Mouse (Mus musculus) midbrain, embryonic 15.5 days (tissue): Measurements from ENCODE around the gene Cdca7. TPM values are rescaled to one million over a fixed set of nuclear protein-coding genes. Genes with fewer than 3 reads are reported as not detected.

Source experiments
- ATAC-seq: fragments of 200-750 bp; cut with Nextera tagmentation; replicated peaks from 2 replicates; pipeline ENCODE4 v1.8.0; 2017; ENCODE audit warnings: moderate TSS enrichment
- H3K27ac ChIP-seq: fragments of 300-500 bp; sonication (generic); 2 replicates; pipeline ENCODE4 v1.5.1; 2015; ENCODE audit warnings: mild to moderate bottlenecking, inconsistent platforms
- H3K27me3 ChIP-seq: fragments of 300-500 bp; sonication (generic); replicated peaks from 2 replicates; pipeline ENCODE4 v1.6.1; 2015; ENCODE audit warnings: inconsistent platforms
- H3K36me3 ChIP-seq: fragments of 300-500 bp; sonication (generic); replicated peaks from 2 replicates; pipeline ENCODE4 v1.6.1; 2015; ENCODE audit warnings: inconsistent platforms
- H3K4me1 ChIP-seq: fragments of 300-500 bp; sonication (generic); 2 replicates; pipeline ENCODE4 v1.6.1; 2015; ENCODE audit warnings: inconsistent platforms
- H3K4me2 ChIP-seq: fragments of 300-500 bp; sonication (generic); 2 replicates; pipeline ENCODE4 v1.6.1; 2015; ENCODE audit warnings: inconsistent platforms, mild to moderate bottlenecking, moderate library complexity
- H3K4me3 ChIP-seq: fragments of 300-500 bp; sonication (generic); 2 replicates; pipeline ENCODE4 v1.5.1; 2015; ENCODE audit warnings: mild to moderate bottlenecking, inconsistent platforms
- H3K9ac ChIP-seq: fragments of 300-500 bp; sonication (generic); 2 replicates; pipeline ENCODE4 v1.6.1; 2015; ENCODE audit warnings: mild to moderate bottlenecking, inconsistent platforms
- H3K9me3 ChIP-seq: fragments of 300-500 bp; sonication (generic); 2 replicates; pipeline ENCODE4 v1.6.1; 2016; ENCODE audit warnings: inconsistent platforms
- WGBS: fragments of 180-500 bp; shearing (Covaris S2); methylation state at CpG from one replicate; pipeline ENCODE4 v1.1.7; 2015; ENCODE audit warnings: mixed read lengths; 5-methylcytosine and 5-hydroxymethylcytosine counted together
- polyA plus RNA-seq: library from polyadenylated mRNA; unstranded; fragments of >200 nt; fragmentation: Nextera tagmentation; extraction: Ambion mirVana; gene quantifications from 2 replicates; pipeline ENCODE4 v1.2.1, GENCODE M21; 2015

The Cdca7 gene
- 21.3 and 21.5 TPM in 2 replicates for polyA plus RNA-seq

- Histone ChIP-seq H3K9me3 (no peaks in the 10 kb centered on the region), H3K4me2 (peak within 1 kb of the TSS; percentile 98), H3K27ac (peak within 1 kb of the TSS; percentile 35), H3K4me3 (peak within 1 kb of the TSS; percentile 57), H3K9ac (peak within 1 kb of the TSS; percentile 42), H3K4me1 (peaks cover 29% of the 10 kb centered on the region), H3K27me3 (peaks cover 18% of the 10 kb centered on the region; the same call in 1 of the 2 replicates), H3K36me3 (no peaks in the 10 kb centered on the region)
- under 1% methylated on average over 58 of the region's 58 CpGs for WGBS
- peak; percentile 79 for ATAC-seq
These were observed at the start of gene Cdca7 for GRCm38 (mm10) chr2:72475797-72476485. Gene Cdca7, plus strand, starts transcription at chr2:72476159.

DNA sequence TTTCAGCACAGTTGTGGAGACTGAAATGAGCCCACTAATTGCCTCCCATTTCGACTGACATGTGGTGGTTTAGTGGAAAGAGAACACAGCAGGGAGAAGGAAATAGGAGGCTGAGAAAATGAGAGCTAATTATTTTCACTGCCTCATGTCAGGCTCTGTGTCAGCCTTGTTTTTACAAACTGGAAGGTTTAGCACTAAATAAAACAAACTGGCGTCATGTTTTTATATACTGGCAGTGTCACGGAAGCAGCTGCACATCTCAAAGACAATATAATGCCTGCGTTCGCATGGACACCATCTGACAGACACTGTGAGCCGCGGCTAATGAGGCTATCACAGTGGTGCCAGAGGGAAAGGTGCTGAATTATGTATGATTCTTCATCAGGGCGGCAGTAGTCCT, 49.2 kb upstream of the Cdca7 start:
- Histone ChIP-seq H3K36me3 (no peaks in the 10 kb centered on the region), H3K9me3 (no peaks in the 10 kb centered on the region), H3K9ac (0 out of 2 replicates have a peak overlapping the region, but pooled peaks have one; percentile 6), H3K27me3 (no peaks in the 10 kb centered on the region), H3K27ac (peak overlapping the region; percentile 75), H3K4me1 (peaks cover 39% of the 10 kb centered on the region), H3K4me3 (peak overlapping the region; percentile 22), H3K4me2 (peak overlapping the region; percentile 45)
- ATAC-seq = peak; percentile 97
- 7% methylated on average over 8 of the region's 8 CpGs for WGBS

DNA sequence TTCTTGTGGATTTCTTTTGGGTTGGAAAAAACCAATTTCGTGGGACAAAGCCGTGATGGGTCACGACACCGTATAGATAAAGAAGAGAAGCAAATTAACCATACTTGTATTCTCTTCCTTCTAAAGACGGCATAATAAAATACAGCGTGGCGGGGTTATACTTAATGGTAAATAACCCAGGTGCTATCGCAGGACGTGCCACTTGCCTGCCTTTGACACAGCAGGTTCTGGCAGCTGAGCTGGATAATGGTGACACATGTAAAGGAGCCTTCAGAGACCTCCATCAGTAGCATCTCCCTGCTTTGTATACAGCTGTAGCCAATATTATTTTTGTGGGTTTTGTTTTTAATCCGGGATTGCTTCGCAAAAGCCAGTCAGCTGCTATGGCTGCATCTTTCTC, 48.7 kb upstream of the Cdca7 start:
- Histone ChIP-seq H3K4me2 (peak overlapping the region; percentile 45), H3K27me3 (no peaks in the 10 kb centered on the region), H3K4me1 (peaks cover 39% of the 10 kb centered on the region), H3K9ac (no peak overlapping the region), H3K9me3 (0 out of 2 replicates have a peak, but pooled peaks cover 3% of the 10 kb centered on the region), H3K4me3 (peak overlapping the region; percentile 22), H3K36me3 (no peaks in the 10 kb centered on the region), H3K27ac (peak overlapping the region; percentile 75)
- WGBS = 24% methylated on average over 11 of the region's 11 CpGs
- ATAC-seq = peak; percentile 81

DNA sequence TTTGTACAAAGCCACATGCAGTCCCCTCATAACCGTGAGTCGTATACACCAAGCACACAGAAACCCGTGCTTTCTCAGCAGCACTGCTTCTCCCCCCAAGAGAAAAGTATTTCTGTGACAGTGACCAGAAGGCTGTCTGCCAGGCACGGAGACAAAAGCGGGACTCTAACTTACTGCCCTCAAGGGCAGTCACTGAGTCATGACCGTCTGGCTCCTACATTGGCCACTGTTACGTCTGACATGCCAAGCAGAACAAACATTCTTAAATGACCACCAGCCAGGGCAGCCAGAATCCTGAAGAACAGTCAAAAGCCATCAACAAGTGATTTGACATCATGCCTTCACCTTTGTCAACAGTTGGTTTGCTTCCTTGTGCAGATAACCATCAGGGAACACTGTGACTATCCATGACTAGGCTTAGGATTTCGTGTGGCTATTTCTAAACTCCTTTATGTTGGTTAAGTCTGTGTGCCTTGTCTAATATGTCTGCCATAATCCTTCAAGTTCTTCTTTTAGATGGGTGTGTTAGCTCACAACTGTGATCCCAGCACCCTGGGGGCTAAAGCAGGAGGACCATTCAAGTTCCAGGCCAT, 36.9 kb upstream of the Cdca7 start:
- Histone ChIP-seq H3K36me3 (no peaks in the 10 kb centered on the region), H3K9ac (no peak overlapping the region), H3K9me3 (no peaks in the 10 kb centered on the region), H3K27ac (no peak overlapping the region), H3K4me1 (peaks cover 3% of the 10 kb centered on the region; the same call in 1 of the 2 replicates), H3K4me2 (no peak overlapping the region), H3K4me3 (no peak overlapping the region), H3K27me3 (no peaks in the 10 kb centered on the region)
- WGBS = 80% methylated on average over 8 of the region's 8 CpGs
- ATAC-seq = no peak

- peak; percentile 65 for ATAC-seq
- Histone ChIP-seq H3K36me3 (no peaks in the 10 kb centered on the region), H3K9me3 (no peaks in the 10 kb centered on the region), H3K4me1 (peaks cover 3% of the 10 kb centered on the region; the same call in 1 of the 2 replicates), H3K4me3 (no peak overlapping the region), H3K27ac (no peak overlapping the region), H3K4me2 (no peak overlapping the region), H3K9ac (no peak overlapping the region), H3K27me3 (no peaks in the 10 kb centered on the region)
- WGBS = 47% methylated on average over 9 of the region's 9 CpGs
These were observed 34.9 kb upstream of the Cdca7 start for GRCm38 (mm10) chr2:72441010-72441409.

- H3K4me2 ChIP-seq = no peak overlapping the region
- H3K36me3 ChIP-seq = no peaks in the 10 kb centered on the region
- H3K4me1 ChIP-seq = peaks cover 3% of the 10 kb centered on the region; the same call in 1 of the 2 replicates
- H3K9ac ChIP-seq = no peak overlapping the region
- H3K27ac ChIP-seq = no peak overlapping the region
- ATAC-seq = no peak
- H3K27me3 ChIP-seq = no peaks in the 10 kb centered on the region
- H3K4me3 ChIP-seq = no peak overlapping the region
- 93% methylated on average over 6 of the region's 6 CpGs for WGBS
- H3K9me3 ChIP-seq = no peaks in the 10 kb centered on the region
These were observed 33.1 kb upstream of the Cdca7 start for GRCm38 (mm10) chr2:72442825-72443224.

- Histone ChIP-seq H3K4me1 (peaks cover 3% of the 10 kb centered on the region; the same call in 1 of the 2 replicates), H3K9me3 (no peaks in the 10 kb centered on the region), H3K36me3 (no peaks in the 10 kb centered on the region), H3K27me3 (no peaks in the 10 kb centered on the region), H3K27ac (no peak overlapping the region), H3K4me2 (no peak overlapping the region), H3K4me3 (no peak overlapping the region), H3K9ac (no peak overlapping the region)
- no peak for ATAC-seq
- WGBS = 88% methylated on average over 3 of the region's 3 CpGs
These were observed 32.0 kb upstream of the Cdca7 start for GRCm38 (mm10) chr2:72443960-72444359.

- no peaks in the 10 kb centered on the region for H3K27me3 ChIP-seq
- no peaks in the 10 kb centered on the region for H3K9me3 ChIP-seq
- no peak overlapping the region for H3K9ac ChIP-seq
- no peak overlapping the region for H3K4me2 ChIP-seq
- no peaks in the 10 kb centered on the region for H3K36me3 ChIP-seq
- ATAC-seq = no peak
- H3K4me3 ChIP-seq = no peak overlapping the region
- WGBS = 94% methylated on average over 3 of the region's 3 CpGs
- no peak overlapping the region for H3K27ac ChIP-seq
- no peaks in the 10 kb centered on the region; the same call in 1 of the 2 replicates for H3K4me1 ChIP-seq
These were observed 29.9 kb upstream of the Cdca7 start for GRCm38 (mm10) chr2:72446106-72446505.

DNA sequence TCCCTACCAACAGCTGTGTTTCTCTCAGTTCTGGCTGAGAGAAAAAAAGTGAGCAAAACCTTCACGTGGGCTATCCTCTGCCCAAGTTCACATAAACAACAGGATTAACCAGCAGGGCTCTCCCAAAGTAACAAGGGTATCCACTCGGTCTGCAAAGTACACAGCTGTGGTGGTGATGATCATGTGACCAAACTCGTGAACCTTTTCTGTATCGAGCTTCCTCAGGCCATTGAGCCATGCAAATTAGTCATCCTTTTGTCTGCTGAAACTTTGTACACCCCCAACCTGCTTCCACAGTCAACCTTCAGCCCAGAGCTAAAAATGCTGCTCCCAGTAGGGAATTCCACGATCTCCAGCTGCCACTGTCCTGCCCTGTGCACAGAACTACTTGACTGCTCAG, 29.3 kb upstream of the Cdca7 start:
- Histone ChIP-seq H3K4me3 (no peak overlapping the region), H3K36me3 (no peaks in the 10 kb centered on the region), H3K9ac (no peak overlapping the region), H3K4me1 (no peaks in the 10 kb centered on the region), H3K9me3 (no peaks in the 10 kb centered on the region), H3K27me3 (no peaks in the 10 kb centered on the region), H3K4me2 (no peak overlapping the region), H3K27ac (no peak overlapping the region)
- WGBS = 27% methylated on average over 5 of the region's 5 CpGs
- ATAC-seq = no peak

GRCm38 (mm10) chr2:72453563-72453962, 22.4 kb upstream of the Cdca7 start:
- no peak overlapping the region for H3K9ac ChIP-seq
- WGBS = 33% methylated on average over 3 of the region's 3 CpGs
- H3K4me1 ChIP-seq = no peaks in the 10 kb centered on the region

GRCm38 (mm10) chr2:72456189-72456588, 19.8 kb upstream of the Cdca7 start:
- Histone ChIP-seq H3K4me3 (no peak overlapping the region), H3K4me2 (no peak overlapping the region), H3K27me3 (no peaks in the 10 kb centered on the region), H3K4me1 (no peaks in the 10 kb centered on the region), H3K9ac (no peak overlapping the region), H3K9me3 (no peaks in the 10 kb centered on the region), H3K27ac (no peak overlapping the region), H3K36me3 (no peaks in the 10 kb centered on the region)
- WGBS = 67% methylated on average over 1 of the region's 1 CpGs
- no peak for ATAC-seq

More at GRCm38 (mm10) chr2:72453563-72453962, 22.4 kb upstream of the Cdca7 start:
- ATAC-seq = no peak
- H3K27me3 ChIP-seq = no peaks in the 10 kb centered on the region
- no peak overlapping the region for H3K27ac ChIP-seq
- H3K4me3 ChIP-seq = no peak overlapping the region
- H3K36me3 ChIP-seq = no peaks in the 10 kb centered on the region
- no peaks in the 10 kb centered on the region for H3K9me3 ChIP-seq
- no peak overlapping the region for H3K4me2 ChIP-seq

DNA sequence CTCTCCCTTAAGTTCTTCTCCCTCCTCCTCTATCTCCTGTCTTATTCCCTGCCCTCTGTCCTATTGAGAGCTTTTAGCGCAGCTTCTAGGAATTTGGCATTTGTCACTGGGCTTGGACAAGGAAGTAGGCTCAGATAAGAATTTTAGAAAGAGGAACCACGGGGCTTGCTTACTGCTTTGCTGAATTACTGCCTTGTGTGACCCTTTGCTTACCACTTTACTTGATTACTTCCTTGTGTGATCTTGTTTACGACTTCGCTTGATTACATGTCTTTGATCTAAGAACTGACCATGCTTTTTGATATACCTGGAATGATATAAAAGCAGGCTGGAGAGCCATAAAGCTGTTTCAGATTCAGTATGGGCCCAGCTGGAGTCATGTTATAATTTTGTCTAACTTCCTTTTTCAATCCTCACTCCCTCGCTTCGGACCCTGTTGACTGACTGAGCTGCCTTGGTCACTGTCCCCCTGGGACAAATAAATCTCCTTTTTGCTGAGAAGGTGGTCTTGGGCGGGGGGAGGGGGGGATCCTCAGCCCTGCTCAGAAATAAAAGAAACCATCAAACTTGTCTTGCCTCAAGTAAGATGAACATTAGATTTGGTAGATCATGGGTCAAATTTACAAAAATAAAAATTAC, 11.5 kb upstream of the Cdca7 start:
- Histone ChIP-seq H3K4me2 (no peak overlapping the region), H3K9ac (no peak overlapping the region), H3K36me3 (no peaks in the 10 kb centered on the region), H3K27ac (no peak overlapping the region), H3K4me1 (no peaks in the 10 kb centered on the region), H3K4me3 (no peak overlapping the region), H3K9me3 (no peaks in the 10 kb centered on the region), H3K27me3 (no peaks in the 10 kb centered on the region)
- WGBS = 83% methylated on average over 7 of the region's 7 CpGs
- ATAC-seq = no peak
